Mouse (Mus musculus) liver, embryonic 11.5 days (tissue): Measurements from ENCODE around the gene Wdr89. TPM values are rescaled to one million over a fixed set of nuclear protein-coding genes. Genes with fewer than 3 reads are reported as not detected.

Experiments used
- ATAC-seq: fragments of 200-750 bp; cut with Nextera tagmentation; replicated peaks from 2 replicates; pipeline ENCODE4 v1.8.0; 2017; ENCODE audit warnings: moderate number of reproducible peaks, mild to moderate bottlenecking, moderate TSS enrichment, moderate library complexity; ENCODE audit not compliant: low FRiP score
- DNase-seq: peaks from one replicate; pipeline ENCODE4 v3.0.0-alpha.2; 2017; ENCODE audit warnings: low spot score
- H3K27ac ChIP-seq: fragments of 300-500 bp; sonication (generic); 2 replicates; pipeline ENCODE4 v1.5.1; 2014; ENCODE audit warnings: mild to moderate bottlenecking, low read depth, low read length, control low read depth
- H3K27me3 ChIP-seq: fragments of 300-500 bp; sonication (generic); replicated peaks from 2 replicates; pipeline ENCODE4 v1.6.1; 2014; ENCODE audit warnings: low read length, mixed read lengths; ENCODE audit not compliant: control insufficient read depth, insufficient read depth
- H3K36me3 ChIP-seq: fragments of 300-500 bp; sonication (generic); 2 replicates; pipeline ENCODE4 v1.6.1; 2014; ENCODE audit warnings: mild to moderate bottlenecking, low read length, moderate library complexity, mixed read lengths; ENCODE audit not compliant: control insufficient read depth, insufficient read depth
- H3K4me1 ChIP-seq: fragments of 300-500 bp; sonication (generic); replicated peaks from 2 replicates; pipeline ENCODE4 v1.6.1; 2014; ENCODE audit warnings: low read length, mixed read lengths; ENCODE audit not compliant: control insufficient read depth, insufficient read depth
- H3K4me2 ChIP-seq: fragments of 300-500 bp; sonication (generic); 2 replicates; pipeline ENCODE4 v1.6.1; 2014; ENCODE audit warnings: mild to moderate bottlenecking, control low read depth, moderate library complexity
- H3K4me3 ChIP-seq: fragments of 300-500 bp; sonication (generic); 2 replicates; pipeline ENCODE4 v1.5.1; 2014; ENCODE audit warnings: low read depth, low read length, control low read depth
- H3K9ac ChIP-seq: fragments of 300-500 bp; sonication (generic); 2 replicates; pipeline ENCODE4 v1.6.1; 2014; ENCODE audit warnings: low read depth, low read length, control low read depth
- H3K9me3 ChIP-seq: fragments of 300-500 bp; sonication (generic); 2 replicates; pipeline ENCODE4 v1.6.1; 2016; ENCODE audit warnings: low read length, inconsistent platforms, mixed read lengths; ENCODE audit not compliant: control insufficient read depth
- WGBS: fragments of 180-500 bp; shearing (Covaris S2); extraction: QIAGEN DNeasy Blood & Tissue Kit; methylation state at CpG from one replicate; pipeline ENCODE4 v1.1.7; 2014; 5-methylcytosine and 5-hydroxymethylcytosine counted together
- polyA plus RNA-seq: library from polyadenylated mRNA; unstranded; fragments of >200 nt; fragmentation: Nextera tagmentation; extraction: Ambion mirVana; gene quantifications from 2 replicates; pipeline ENCODE4 v1.2.1, GENCODE M21; 2014

Wdr89 gene
- polyA plus RNA-seq, 1 experiment from 2014 or later: 16.5 TPM

DNA sequence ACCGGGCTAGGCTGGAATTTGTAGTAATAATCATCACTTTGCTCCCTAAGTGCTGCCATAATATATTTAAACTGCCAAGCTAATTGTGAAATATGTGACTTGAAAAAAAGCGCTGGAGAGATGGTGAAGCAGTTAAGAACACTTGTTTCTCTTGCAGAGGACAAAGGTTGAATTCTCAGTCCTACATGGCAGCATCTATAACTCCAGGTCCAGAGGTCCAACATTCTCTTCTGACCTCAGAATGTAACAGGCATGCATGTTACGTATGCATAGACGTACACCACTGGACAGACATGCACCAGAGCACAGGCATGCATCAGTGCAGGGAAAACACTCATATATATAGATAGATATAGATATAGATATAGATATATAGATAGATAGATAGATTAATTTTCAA lies 9.1 kb upstream of the Wdr89 start:
- no peaks in the 10 kb centered on the region for H3K4me1 ChIP-seq
- 90% methylated on average over 4 of the region's 4 CpGs for WGBS
- no peaks in the 10 kb centered on the region for H3K9me3 ChIP-seq
- DNase-seq (no peak), ATAC-seq (no peak)
- no peak overlapping the region for H3K4me3 ChIP-seq
- no peak overlapping the region for H3K9ac ChIP-seq
- H3K4me2 ChIP-seq: no peak overlapping the region
- no peaks in the 10 kb centered on the region; the same call in 1 of the 2 replicates for H3K36me3 ChIP-seq
- H3K27ac ChIP-seq: no peak overlapping the region
- no peaks in the 10 kb centered on the region for H3K27me3 ChIP-seq

DNA sequence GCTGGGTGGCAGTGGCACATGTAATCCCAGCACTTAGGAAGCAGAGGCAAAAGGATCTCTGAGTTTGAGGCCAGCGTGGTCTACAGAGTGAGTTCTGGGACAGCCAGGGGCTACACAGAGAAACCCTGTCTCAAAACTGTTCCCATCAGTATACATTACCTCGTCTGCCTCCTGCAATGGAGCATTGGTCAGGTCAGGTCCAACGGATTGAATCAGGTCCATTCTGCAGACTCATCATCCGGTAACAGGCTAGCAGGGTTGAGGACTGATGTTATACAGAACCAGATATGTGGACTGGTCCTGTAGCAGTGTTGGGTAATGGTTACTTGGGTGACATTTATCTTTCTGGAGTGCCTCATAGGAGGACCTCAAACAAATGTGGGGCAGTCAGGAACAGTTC lies 3.3 kb upstream of the Wdr89 start:
- ATAC-seq (no peak), DNase-seq (no peak)
- no peak overlapping the region for H3K4me2 ChIP-seq
- no peaks in the 10 kb centered on the region; the same call in 1 of the 2 replicates for H3K36me3 ChIP-seq
- no peaks in the 10 kb centered on the region for H3K9me3 ChIP-seq
- no peak overlapping the region for H3K27ac ChIP-seq
- no peaks in the 10 kb centered on the region for H3K27me3 ChIP-seq
- H3K4me1 ChIP-seq: peaks cover 9% of the 10 kb centered on the region
- H3K9ac ChIP-seq: no peak overlapping the region
- no peak overlapping the region for H3K4me3 ChIP-seq
- 93% methylated on average over 4 of the region's 4 CpGs for WGBS

DNA sequence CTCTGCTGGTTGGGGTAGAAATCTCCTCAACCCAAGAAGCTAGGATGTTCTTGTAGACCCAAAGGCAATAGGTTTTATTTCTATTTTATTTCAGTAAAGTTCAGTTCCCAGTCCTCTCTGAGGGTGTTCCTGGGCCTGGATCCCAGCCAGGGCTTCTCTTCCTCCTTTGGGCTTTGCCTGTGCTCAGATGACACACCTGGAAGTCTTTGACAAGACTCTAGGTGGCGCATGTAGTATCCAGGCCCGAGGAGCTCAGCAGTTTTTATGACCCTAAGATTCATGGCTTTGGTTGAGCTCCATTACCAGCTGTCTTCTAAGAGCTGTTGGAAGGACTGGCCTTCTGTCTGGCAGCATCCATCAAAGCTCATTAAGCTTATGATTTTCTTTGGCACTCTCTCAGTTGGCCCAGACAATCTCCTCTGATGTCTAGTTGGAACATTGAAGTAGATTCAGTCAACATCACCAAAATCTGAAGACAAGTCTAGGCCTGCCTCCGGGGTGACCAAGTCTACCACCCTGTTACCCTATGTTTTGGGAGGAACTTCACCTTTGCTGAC lies 2.5 kb upstream of the Wdr89 start:
- H3K27ac ChIP-seq: no peak overlapping the region
- H3K4me1 ChIP-seq: peaks cover 9% of the 10 kb centered on the region
- ATAC-seq (no peak), DNase-seq (no peak)
- no peaks in the 10 kb centered on the region; the same call in 1 of the 2 replicates for H3K36me3 ChIP-seq
- H3K9me3 ChIP-seq: no peaks in the 10 kb centered on the region
- no peak overlapping the region for H3K4me3 ChIP-seq
- H3K9ac ChIP-seq: no peak overlapping the region
- WGBS: 77% methylated on average over 3 of the region's 3 CpGs
- H3K27me3 ChIP-seq: no peaks in the 10 kb centered on the region
- no peak overlapping the region for H3K4me2 ChIP-seq

DNA sequence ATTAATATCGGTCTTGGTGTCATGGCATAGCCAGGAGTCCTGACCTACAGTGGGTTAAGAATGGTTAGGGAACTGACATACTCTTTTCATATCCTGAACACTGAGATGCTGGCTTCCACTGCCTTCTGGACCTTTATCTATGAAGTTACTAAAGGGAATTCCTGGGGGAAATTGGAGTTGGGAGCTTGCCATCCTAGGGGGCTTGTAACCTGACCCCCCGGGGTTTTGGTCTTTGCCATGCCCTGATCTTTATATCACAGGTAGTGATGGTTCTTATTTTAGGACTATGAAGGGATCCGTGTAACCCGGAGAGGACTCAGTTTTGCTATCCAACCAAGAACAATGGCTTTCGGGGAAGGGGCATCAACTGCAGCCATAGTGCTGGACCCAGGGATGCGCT lies 1.3 kb upstream of the Wdr89 start:
- WGBS: 83% methylated on average over 6 of the region's 6 CpGs
- H3K36me3 ChIP-seq: no peaks in the 10 kb centered on the region
- no peaks in the 10 kb centered on the region for H3K9me3 ChIP-seq
- ATAC-seq (no peak), DNase-seq (no peak)
- H3K27me3 ChIP-seq: no peaks in the 10 kb centered on the region
- no peak overlapping the region for H3K27ac ChIP-seq
- peak overlapping the region; percentile 76 for H3K9ac ChIP-seq
- H3K4me1 ChIP-seq: peaks cover 9% of the 10 kb centered on the region
- H3K4me2 ChIP-seq: peak overlapping the region; percentile 81
- peak overlapping the region; percentile 78 for H3K4me3 ChIP-seq

DNA sequence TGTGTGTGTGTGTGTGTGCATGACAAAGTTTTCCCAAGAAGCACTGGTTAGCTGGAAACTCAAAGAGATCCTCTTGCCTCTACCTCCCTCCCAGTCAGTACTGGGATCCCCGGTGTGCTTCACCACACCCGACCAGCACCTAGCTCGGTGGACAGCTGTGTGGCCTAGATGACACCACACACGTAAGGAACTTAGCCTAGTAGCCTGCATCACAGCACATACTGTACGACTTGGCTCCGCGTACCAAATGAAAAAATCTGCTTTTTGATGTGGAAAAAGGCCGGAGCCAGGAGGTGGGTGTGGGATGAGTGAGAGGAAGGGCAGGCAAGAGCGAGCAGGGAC lies 450 bp downstream of the Wdr89 start:
- DNase-seq (no peak), ATAC-seq (peak; percentile 61)
- Histone ChIP-seq H3K4me2 (peak overlapping the region; percentile 83), H3K4me3 (peak overlapping the region; percentile 78), H3K36me3 (no peaks in the 10 kb centered on the region), H3K27me3 (no peaks in the 10 kb centered on the region), H3K9me3 (no peaks in the 10 kb centered on the region), H3K4me1 (peaks cover 9% of the 10 kb centered on the region), H3K9ac (peak overlapping the region; percentile 90), H3K27ac (peak overlapping the region; percentile 87)
- WGBS: under 1% methylated on average over 9 of the region's 9 CpGs

DNA sequence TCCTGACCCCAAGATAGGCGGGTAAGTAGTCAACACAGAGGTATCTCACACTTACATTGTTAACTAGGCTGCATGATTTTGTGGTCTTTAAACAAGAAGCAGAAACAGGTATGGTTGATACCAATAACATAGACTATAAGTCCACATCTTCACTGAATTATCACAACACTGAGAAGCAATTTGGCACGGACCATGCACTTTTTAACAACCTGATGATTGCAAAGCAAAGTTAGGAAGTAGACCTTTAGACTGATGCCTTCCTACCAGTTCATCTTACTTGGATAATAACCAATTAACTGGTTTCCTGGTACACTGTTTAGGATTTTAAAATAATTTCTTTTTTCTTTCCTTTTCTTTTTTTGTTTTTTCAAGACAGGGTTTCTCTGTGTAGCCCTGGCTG lies 1.1 kb downstream of the Wdr89 start:
- Histone ChIP-seq H3K4me2 (peak overlapping the region; percentile 83), H3K9ac (peak overlapping the region; percentile 90; the same call in 1 of the 2 replicates)
- 78% methylated on average over 2 of the region's 2 CpGs for WGBS

DNA sequence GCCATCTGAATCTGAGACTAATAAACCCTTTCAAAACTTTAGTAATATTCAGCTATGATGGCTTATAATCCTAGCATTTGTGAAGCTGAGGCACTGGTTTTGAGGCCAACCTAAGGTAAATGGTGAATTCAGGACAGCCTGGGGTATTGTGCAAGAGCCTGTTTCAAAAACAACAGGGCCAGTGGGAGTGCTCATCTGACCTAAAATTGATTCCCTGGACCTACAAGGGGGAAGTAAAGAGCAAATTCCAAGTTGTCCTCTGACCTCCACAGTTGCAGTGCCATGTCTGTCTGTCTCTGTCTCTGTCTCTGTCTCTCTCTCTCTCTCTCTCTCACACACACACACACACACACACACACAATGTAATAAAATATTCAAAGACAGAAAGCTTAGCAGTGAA lies 2.4 kb downstream of the Wdr89 start:
- Histone ChIP-seq H3K9ac (no peak overlapping the region), H3K4me3 (no peak overlapping the region), H3K27ac (no peak overlapping the region), H3K9me3 (no peaks in the 10 kb centered on the region), H3K4me1 (peaks cover 9% of the 10 kb centered on the region), H3K27me3 (no peaks in the 10 kb centered on the region), H3K4me2 (no peak overlapping the region), H3K36me3 (no peaks in the 10 kb centered on the region)
- DNase-seq: no peak
- no peak for ATAC-seq

More for the DNA sequence above, 1.1 kb downstream of the Wdr89 start:
- Histone ChIP-seq H3K4me3 (no peak overlapping the region; the same call in 1 of the 2 replicates), H3K27ac (no peak overlapping the region), H3K27me3 (no peaks in the 10 kb centered on the region), H3K9me3 (no peaks in the 10 kb centered on the region), H3K4me1 (peaks cover 9% of the 10 kb centered on the region), H3K36me3 (no peaks in the 10 kb centered on the region)
- DNase-seq (no peak), ATAC-seq (no peak)

DNA sequence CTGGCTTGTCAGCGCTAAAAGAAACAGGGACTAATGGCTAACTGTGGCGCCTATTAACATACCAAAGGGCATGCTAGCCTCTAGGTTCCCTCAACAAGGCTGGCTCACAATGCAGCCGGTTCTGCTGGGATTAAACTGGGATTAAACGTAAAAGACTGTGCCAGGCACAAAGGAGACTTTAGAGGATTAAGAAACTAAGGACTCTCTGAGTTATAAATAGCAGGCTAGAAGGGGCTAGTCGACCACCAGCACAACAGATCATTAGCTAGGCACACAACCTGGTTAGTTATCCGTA lies 4.9 kb downstream of the Wdr89 start:
- ATAC-seq (no peak), DNase-seq (no peak)
- WGBS: 59% methylated on average over 6 of the region's 6 CpGs
- Histone ChIP-seq H3K27me3 (no peaks in the 10 kb centered on the region), H3K36me3 (no peaks in the 10 kb centered on the region), H3K4me1 (peaks cover 3% of the 10 kb centered on the region), H3K9ac (no peak overlapping the region), H3K27ac (no peak overlapping the region), H3K4me2 (no peak overlapping the region), H3K4me3 (no peak overlapping the region), H3K9me3 (no peaks in the 10 kb centered on the region)

DNA sequence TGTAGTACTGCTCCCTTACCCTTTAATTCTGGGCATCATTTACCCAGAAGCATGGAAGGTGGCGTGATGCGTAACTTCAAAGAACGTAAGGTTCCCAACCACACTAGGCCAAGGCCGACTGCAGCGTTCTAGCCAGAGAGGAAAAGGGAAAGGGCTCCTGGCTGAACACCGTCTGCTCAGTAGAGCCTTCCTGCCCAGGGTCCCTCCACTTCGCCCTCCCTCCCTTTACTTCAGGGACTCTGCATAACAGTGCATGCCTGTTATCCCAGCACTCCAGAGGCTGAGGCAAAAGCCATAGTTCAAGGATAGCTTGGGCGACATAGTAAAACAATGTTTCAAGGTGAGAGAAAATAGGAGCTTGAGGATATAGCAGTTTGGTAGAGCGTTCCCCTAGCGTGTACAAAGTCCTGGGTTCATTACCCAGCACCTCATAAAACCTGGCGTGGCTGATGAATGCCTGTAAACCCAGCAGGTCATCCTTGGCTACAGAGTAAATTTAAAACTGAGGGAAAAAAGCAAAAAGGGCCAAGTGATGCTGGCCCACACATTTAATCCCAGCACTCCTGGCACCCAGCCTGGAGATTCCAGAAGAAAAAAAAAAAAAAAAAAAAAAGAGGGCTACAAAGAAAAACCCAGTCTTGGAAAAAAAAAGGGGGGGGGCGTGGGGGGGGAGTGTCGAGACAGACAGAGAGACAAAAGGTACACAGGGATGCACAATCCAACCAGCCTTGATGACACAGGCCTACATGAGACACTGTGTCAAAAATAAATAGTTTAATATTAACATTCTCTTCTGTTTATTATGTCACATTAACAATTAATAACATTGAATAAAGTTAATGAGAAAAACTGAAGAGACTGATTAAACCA lies 5.5 kb downstream of the Wdr89 start:
- DNase-seq (no peak), ATAC-seq (no peak)
- H3K4me3 ChIP-seq: no peak overlapping the region
- peaks cover 3% of the 10 kb centered on the region for H3K4me1 ChIP-seq
- no peak overlapping the region for H3K9ac ChIP-seq
- H3K36me3 ChIP-seq: no peaks in the 10 kb centered on the region
- no peak overlapping the region for H3K4me2 ChIP-seq
- no peaks in the 10 kb centered on the region for H3K9me3 ChIP-seq
- WGBS: 76% methylated on average over 13 of the region's 13 CpGs
- H3K27ac ChIP-seq: no peak overlapping the region
- H3K27me3 ChIP-seq: no peaks in the 10 kb centered on the region
